Mouse (Mus musculus): ENCODE results near the gene Dkk3. TPM values are rescaled to one million over a fixed set of nuclear protein-coding genes. Genes with fewer than 3 reads are reported as not detected.

The Dkk3 gene
- polyA plus RNA-seq, 1 experiment, result 9.6 TPM

- WGBS, result 65% methylated on average over 3 of the region's 3 CpGs
- H3K4me3 ChIP-seq (ENCODE audit: low read depth, low read length), result no peak overlapping the region
- H3K27ac ChIP-seq (ENCODE audit: insufficient read depth, low read depth, low read length), result no peak overlapping the region; the same call in 1 of the 2 replicates
- no peaks in the 10 kb centered on the region for H3K27me3 ChIP-seq (ENCODE audit: control insufficient read depth, insufficient read depth, low read length)
- peaks cover 5% of the 10 kb centered on the region; the same call in 1 of the 2 replicates for H3K4me1 ChIP-seq (ENCODE audit: control insufficient read depth, insufficient read depth, insufficient read length, low read length)
- TF ChIP-seq CTCF (IDR thresholded peaks at IDR 0.05; ENCODE audit: extremely low read depth, insufficient read length, insufficient replicate concordance, low read depth, low read length) (no peak), POLR2A (IDR thresholded peaks at IDR 0.05; ENCODE audit: low read depth, low read length) (no peak)
- H3K36me3 ChIP-seq (ENCODE audit: control insufficient read depth, insufficient read depth, low read length), result no peaks in the 10 kb centered on the region
Measured at GRCm38 (mm10) chr7:112142616-112143015, 16.2 kb downstream of the Dkk3 start.

- Histone ChIP-seq H3K4me3 (ENCODE audit: low read depth, low read length) (no peak overlapping the region), H3K27ac (ENCODE audit: insufficient read depth, low read depth, low read length) (no peak overlapping the region), H3K4me1 (ENCODE audit: control insufficient read depth, insufficient read depth, insufficient read length, low read length) (peaks cover 5% of the 10 kb centered on the region; the same call in 1 of the 2 replicates), H3K36me3 (ENCODE audit: control insufficient read depth, insufficient read depth, low read length) (no peaks in the 10 kb centered on the region), H3K27me3 (ENCODE audit: control insufficient read depth, insufficient read depth, low read length) (no peaks in the 10 kb centered on the region)
- 96% methylated on average over 2 of the region's 2 CpGs for WGBS
- TF ChIP-seq CTCF (IDR thresholded peaks at IDR 0.05; ENCODE audit: extremely low read depth, insufficient read length, insufficient replicate concordance, low read depth, low read length) (no peak), POLR2A (IDR thresholded peaks at IDR 0.05; ENCODE audit: low read depth, low read length) (no peak)
Measured at GRCm38 (mm10) chr7:112140725-112141124, 18.1 kb downstream of the Dkk3 start.

- H3K27ac ChIP-seq (ENCODE audit: insufficient read depth, low read depth, low read length), result peak overlapping the region; percentile 6; the same call in 1 of the 2 replicates
- WGBS, result 58% methylated on average over 11 of the region's 11 CpGs
Measured at GRCm38 (mm10) chr7:112138509-112139405, 20.1 kb downstream of the Dkk3 start.

DNA sequence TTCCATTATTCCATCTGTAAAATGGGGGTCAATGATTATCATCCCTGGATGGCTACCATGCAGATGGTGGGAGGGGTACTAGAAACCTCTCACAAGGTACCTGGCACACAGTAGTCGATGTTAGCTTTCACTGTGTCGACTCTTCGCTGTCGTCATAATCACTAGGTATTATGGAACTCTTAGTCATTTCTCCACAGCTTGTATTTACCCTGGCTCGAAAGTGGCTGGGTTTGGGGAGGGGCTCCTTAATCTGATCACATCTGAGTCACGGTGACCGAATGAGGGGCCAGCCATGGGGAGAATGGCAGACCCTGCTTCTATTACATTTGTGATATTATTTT, 20.7 kb downstream of the Dkk3 start:
- Histone ChIP-seq H3K27ac (ENCODE audit: insufficient read depth, low read depth, low read length) (0 out of 2 replicates have a peak overlapping the region, but pooled peaks have one; percentile 15), H3K4me1 (ENCODE audit: control insufficient read depth, insufficient read depth, insufficient read length, low read length) (peaks cover 2% of the 10 kb centered on the region; the same call in 1 of the 2 replicates), H3K36me3 (ENCODE audit: control insufficient read depth, insufficient read depth, low read length) (no peaks in the 10 kb centered on the region), H3K27me3 (ENCODE audit: control insufficient read depth, insufficient read depth, low read length) (no peaks in the 10 kb centered on the region), H3K4me3 (ENCODE audit: low read depth, low read length) (no peak overlapping the region)
- 62% methylated on average over 7 of the region's 7 CpGs for WGBS
- TF ChIP-seq POLR2A (IDR thresholded peaks at IDR 0.05; ENCODE audit: low read depth, low read length) (no peak), CTCF (IDR thresholded peaks at IDR 0.05; ENCODE audit: extremely low read depth, insufficient read length, insufficient replicate concordance, low read depth, low read length) (no peak)

More at GRCm38 (mm10) chr7:112138509-112139405, 20.1 kb downstream of the Dkk3 start:
- Histone ChIP-seq H3K4me3 (ENCODE audit: low read depth, low read length) (no peak overlapping the region), H3K36me3 (ENCODE audit: control insufficient read depth, insufficient read depth, low read length) (no peaks in the 10 kb centered on the region), H3K27me3 (ENCODE audit: control insufficient read depth, insufficient read depth, low read length) (no peaks in the 10 kb centered on the region), H3K4me1 (ENCODE audit: control insufficient read depth, insufficient read depth, insufficient read length, low read length) (peaks cover 2% of the 10 kb centered on the region; the same call in 1 of the 2 replicates)
- TF ChIP-seq CTCF (IDR thresholded peaks at IDR 0.05; ENCODE audit: extremely low read depth, insufficient read length, insufficient replicate concordance, low read depth, low read length), result no peak
- no peak for TF ChIP-seq POLR2A (IDR thresholded peaks at IDR 0.05; ENCODE audit: low read depth, low read length)

DNA sequence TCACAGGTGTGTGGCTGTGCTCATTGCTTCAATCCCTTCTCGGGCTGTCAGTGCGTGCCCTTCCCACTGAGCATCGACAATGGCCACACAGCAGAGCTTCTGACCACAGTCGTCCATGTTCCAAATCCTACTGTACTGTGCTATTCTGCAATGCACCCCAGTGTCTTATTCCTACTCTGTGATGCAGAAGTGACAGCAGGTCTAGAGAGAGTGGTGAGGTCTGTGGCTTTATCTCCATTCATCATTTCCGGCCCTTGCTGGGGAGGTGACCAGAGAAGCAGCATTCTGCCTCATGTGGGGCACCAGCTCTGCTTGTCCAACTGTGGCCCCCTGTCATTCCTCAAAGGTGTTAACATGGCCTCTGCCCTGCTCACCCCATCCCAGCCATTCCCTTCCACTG, 22.3 kb downstream of the Dkk3 start:
- Histone ChIP-seq H3K27ac (ENCODE audit: insufficient read depth, low read depth, low read length) (no peak overlapping the region), H3K4me3 (ENCODE audit: low read depth, low read length) (no peak overlapping the region), H3K36me3 (ENCODE audit: control insufficient read depth, insufficient read depth, low read length) (no peaks in the 10 kb centered on the region), H3K4me1 (ENCODE audit: control insufficient read depth, insufficient read depth, insufficient read length, low read length) (no peaks in the 10 kb centered on the region), H3K27me3 (ENCODE audit: control insufficient read depth, insufficient read depth, low read length) (no peaks in the 10 kb centered on the region)
- WGBS, result 83% methylated on average over 5 of the region's 5 CpGs
- TF ChIP-seq CTCF (IDR thresholded peaks at IDR 0.05; ENCODE audit: extremely low read depth, insufficient read length, insufficient replicate concordance, low read depth, low read length) (no peak), POLR2A (IDR thresholded peaks at IDR 0.05; ENCODE audit: low read depth, low read length) (no peak)

DNA sequence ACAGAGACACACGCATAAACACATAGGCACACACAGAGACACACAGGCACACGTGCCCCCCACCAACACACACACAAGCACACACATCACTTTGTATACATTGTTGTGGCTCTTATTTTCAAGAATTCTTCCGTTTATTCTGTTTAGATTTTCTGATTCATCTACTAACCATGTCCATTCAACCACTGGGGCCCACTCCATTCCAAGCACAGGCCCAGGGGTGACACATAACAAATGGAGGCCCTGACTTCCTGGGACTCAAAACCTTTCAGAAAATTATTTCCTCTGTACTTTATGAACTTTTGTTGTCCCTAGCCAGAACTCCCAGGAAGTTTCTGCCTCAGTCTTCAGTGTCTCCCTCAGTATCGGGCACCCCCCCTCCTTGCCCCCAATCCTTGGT, 23.7 kb downstream of the Dkk3 start:
- H3K27me3 ChIP-seq (ENCODE audit: control insufficient read depth, insufficient read depth, low read length), result no peaks in the 10 kb centered on the region
- WGBS, result 85% methylated on average over 4 of the region's 4 CpGs
- TF ChIP-seq POLR2A (IDR thresholded peaks at IDR 0.05; ENCODE audit: low read depth, low read length) (no peak), CTCF (IDR thresholded peaks at IDR 0.05; ENCODE audit: extremely low read depth, insufficient read length, insufficient replicate concordance, low read depth, low read length) (no peak)
- H3K4me3 ChIP-seq (ENCODE audit: low read depth, low read length), result no peak overlapping the region
- H3K36me3 ChIP-seq (ENCODE audit: control insufficient read depth, insufficient read depth, low read length), result no peaks in the 10 kb centered on the region
- H3K4me1 ChIP-seq (ENCODE audit: control insufficient read depth, insufficient read depth, insufficient read length, low read length), result no peaks in the 10 kb centered on the region
- no peak overlapping the region for H3K27ac ChIP-seq (ENCODE audit: insufficient read depth, low read depth, low read length)

GRCm38 (mm10) chr7:112133277-112133676, 25.6 kb downstream of the Dkk3 start:
- Histone ChIP-seq H3K27ac (ENCODE audit: insufficient read depth, low read depth, low read length) (no peak overlapping the region), H3K4me3 (ENCODE audit: low read depth, low read length) (no peak overlapping the region), H3K4me1 (ENCODE audit: control insufficient read depth, insufficient read depth, insufficient read length, low read length) (no peaks in the 10 kb centered on the region), H3K27me3 (ENCODE audit: control insufficient read depth, insufficient read depth, low read length) (no peaks in the 10 kb centered on the region), H3K36me3 (ENCODE audit: control insufficient read depth, insufficient read depth, low read length) (no peaks in the 10 kb centered on the region)
- 87% methylated on average over 5 of the region's 5 CpGs for WGBS
- TF ChIP-seq CTCF (IDR thresholded peaks at IDR 0.05; ENCODE audit: extremely low read depth, insufficient read length, insufficient replicate concordance, low read depth, low read length) (no peak), POLR2A (IDR thresholded peaks at IDR 0.05; ENCODE audit: low read depth, low read length) (no peak)

Measured in small intestine, adult 2 months (tissue).